In genomic region chr13:54758045-54758755, GRCm38 (mm10) we compare ENCODE assay signal across 8 mouse cellular contexts. TPM values are rescaled to one million over a fixed set of nuclear protein-coding genes. Genes with fewer than 3 reads are reported as not detected.
A peak's percentile ranks its signal among the peaks of the same experiment; 100 is the strongest.
DNase-seq lines count a peak whose midpoint lies in the region; ATAC-seq and TF ChIP-seq lines count a peak whose summit lies in the region.

No protein-coding gene starts in this region.

- DNase-seq in A20 (ENCODE audit: low read depth, low spot score) = peak; percentile 91
- DNase-seq in heart, adult 9 months (ENCODE audit: low spot score in 2 of 2) = peak; percentile 20 to 57
- peak; percentile 43 to 71 for DNase-seq in kidney, adult 8-10 months
- peak; percentile 18 for DNase-seq in spleen, adult 12 weeks (ENCODE audit: low spot score)

- peaks cover 57% of the 10 kb centered on the region for H3K27me3 ChIP-seq in embryonic facial prominence, embryonic 15.5 days
- peaks cover 79% of the 10 kb centered on the region for H3K27me3 ChIP-seq in limb, embryonic 13.5 days
- H3K27me3 ChIP-seq in midbrain, embryonic 15.5 days (replicated peaks) = peaks cover 4% of the 10 kb centered on the region

- TF ChIP-seq CTCF in bone marrow macrophage, adult 2 months (IDR thresholded peaks at IDR 0.05; ENCODE audit: low read depth, low read length) = peak; percentile 1; the same call in 1 of the 2 replicates

- WGBS in embryonic facial prominence, embryonic 15.5 days = under 1% methylated on average over 43 of the region's 43 CpGs
- under 1% methylated on average over 43 of the region's 43 CpGs for WGBS in limb, embryonic 13.5 days
- WGBS in midbrain, embryonic 15.5 days = 0% methylated on average over 43 of the region's 43 CpGs

- H3K9ac ChIP-seq in embryonic facial prominence, embryonic 15.5 days = no peak overlapping the region
- no peak overlapping the region for H3K9ac ChIP-seq in limb, embryonic 13.5 days
- peak overlapping the region; percentile 53 for H3K9ac ChIP-seq in midbrain, embryonic 15.5 days

- no peak overlapping the region for H3K27ac ChIP-seq in bone marrow macrophage, adult 2 months (ENCODE audit: insufficient read depth, low read depth, low read length)
- H3K27ac ChIP-seq in embryonic facial prominence, embryonic 15.5 days (replicated peaks) = no peak overlapping the region
- no peak overlapping the region for H3K27ac ChIP-seq in limb, embryonic 13.5 days
- peak overlapping the region; percentile 95 for H3K27ac ChIP-seq in midbrain, embryonic 15.5 days

- no peaks in the 10 kb centered on the region for H3K36me3 ChIP-seq in embryonic facial prominence, embryonic 15.5 days
- H3K36me3 ChIP-seq in limb, embryonic 13.5 days = no peaks in the 10 kb centered on the region
- no peaks in the 10 kb centered on the region for H3K36me3 ChIP-seq in midbrain, embryonic 15.5 days (replicated peaks)

- ATAC-seq in embryonic facial prominence, embryonic 15.5 days (ENCODE audit: insufficient number of reproducible peaks, low FRiP score, low TSS enrichment, low read depth) = peak; percentile 78
- peak; percentile 80 for ATAC-seq in limb, embryonic 13.5 days (ENCODE audit: low FRiP score, low read depth)
- peak; percentile 84 for ATAC-seq in midbrain, embryonic 15.5 days (replicated peaks)

- H3K4me3 ChIP-seq in bone marrow macrophage, adult 2 months (ENCODE audit: insufficient read depth, low read length) = peak overlapping the region; percentile 42
- H3K4me3 ChIP-seq in embryonic facial prominence, embryonic 15.5 days (replicated peaks) = peak overlapping the region; percentile 40
- H3K4me3 ChIP-seq in limb, embryonic 13.5 days = peak overlapping the region; percentile 42
- H3K4me3 ChIP-seq in midbrain, embryonic 15.5 days = peak overlapping the region; percentile 47

- TF ChIP-seq POLR2A in bone marrow macrophage, adult 2 months (IDR thresholded peaks at IDR 0.05; ENCODE audit: borderline replicate concordance, low read depth, low read length) = no peak

- no peaks in the 10 kb centered on the region for H3K9me3 ChIP-seq in embryonic facial prominence, embryonic 15.5 days (replicated peaks)
- H3K9me3 ChIP-seq in limb, embryonic 13.5 days = no peaks in the 10 kb centered on the region
- no peaks in the 10 kb centered on the region for H3K9me3 ChIP-seq in midbrain, embryonic 15.5 days

- peak overlapping the region; percentile 59 for H3K4me2 ChIP-seq in embryonic facial prominence, embryonic 15.5 days (replicated peaks)
- H3K4me2 ChIP-seq in limb, embryonic 13.5 days (replicated peaks) = peak overlapping the region; percentile 70
- H3K4me2 ChIP-seq in midbrain, embryonic 15.5 days = peak overlapping the region; percentile 89

- H3K4me1 ChIP-seq in bone marrow macrophage, adult 2 months (ENCODE audit: control insufficient read depth, insufficient read depth, low read length) = no peaks in the 10 kb centered on the region; the same call in 1 of the 2 replicates
- peaks cover 20% of the 10 kb centered on the region for H3K4me1 ChIP-seq in embryonic facial prominence, embryonic 15.5 days
- H3K4me1 ChIP-seq in limb, embryonic 13.5 days = peaks cover 13% of the 10 kb centered on the region; the same call in 1 of the 2 replicates
- peaks cover 55% of the 10 kb centered on the region for H3K4me1 ChIP-seq in midbrain, embryonic 15.5 days

RNA-seq across cellular contexts. Expression of gene Sncb, which starts 8.2 kb away (rescaled TPM):
- polyA plus RNA-seq in bone marrow macrophage, adult 2 months (2012; ENCODE audit: insufficient read depth, insufficient read length, missing spikeins) = not detected in 2 replicates
- polyA plus RNA-seq in embryonic facial prominence, embryonic 15.5 days (2015; fragmentation: Nextera tagmentation; extraction: Ambion mirVana) = 0.28 TPM in 1 of 2 replicates, not detected in the other
- not detected in 2 replicates for polyA plus RNA-seq in limb, embryonic 13.5 days (2015; fragmentation: Nextera tagmentation; extraction: Ambion mirVana)
- polyA plus RNA-seq in midbrain, embryonic 15.5 days (2015; fragmentation: Nextera tagmentation; extraction: Ambion mirVana) = 56.0 and 56.4 TPM in 2 replicates

RNA-seq across cellular contexts. Expression of gene Gprin1, which starts 8.5 kb away (rescaled TPM):
- polyA plus RNA-seq in bone marrow macrophage, adult 2 months (2012; ENCODE audit: insufficient read depth, insufficient read length, missing spikeins) = not detected in 2 replicates
- polyA plus RNA-seq in embryonic facial prominence, embryonic 15.5 days (2015; fragmentation: Nextera tagmentation; extraction: Ambion mirVana) = 0.65 and 0.75 TPM in 2 replicates
- 0.15 and 0.20 TPM in 2 replicates for polyA plus RNA-seq in limb, embryonic 13.5 days (2015; fragmentation: Nextera tagmentation; extraction: Ambion mirVana)
- polyA plus RNA-seq in midbrain, embryonic 15.5 days (2015; fragmentation: Nextera tagmentation; extraction: Ambion mirVana) = 26.0 and 32.7 TPM in 2 replicates

RNA-seq across cellular contexts. Expression of gene Eif4e1b, which starts 25.6 kb away (rescaled TPM):
- not detected in 2 replicates for polyA plus RNA-seq in bone marrow macrophage, adult 2 months (2012; ENCODE audit: insufficient read depth, insufficient read length, missing spikeins)
- polyA plus RNA-seq in embryonic facial prominence, embryonic 15.5 days (2015; fragmentation: Nextera tagmentation; extraction: Ambion mirVana) = not detected in 2 replicates
- not detected in 2 replicates for polyA plus RNA-seq in limb, embryonic 13.5 days (2015; fragmentation: Nextera tagmentation; extraction: Ambion mirVana)
- not detected in 2 replicates for polyA plus RNA-seq in midbrain, embryonic 15.5 days (2015; fragmentation: Nextera tagmentation; extraction: Ambion mirVana)

RNA-seq across cellular contexts. Expression of gene Tspan17, which starts 31.0 kb away (rescaled TPM):
- polyA plus RNA-seq in bone marrow macrophage, adult 2 months (2012; ENCODE audit: insufficient read depth, insufficient read length, missing spikeins) = 52.0 and 67.7 TPM in 2 replicates
- polyA plus RNA-seq in embryonic facial prominence, embryonic 15.5 days (2015; fragmentation: Nextera tagmentation; extraction: Ambion mirVana) = 9.2 and 11.3 TPM in 2 replicates
- 4.7 and 4.9 TPM in 2 replicates for polyA plus RNA-seq in limb, embryonic 13.5 days (2015; fragmentation: Nextera tagmentation; extraction: Ambion mirVana)
- 49.3 and 54.0 TPM in 2 replicates for polyA plus RNA-seq in midbrain, embryonic 15.5 days (2015; fragmentation: Nextera tagmentation; extraction: Ambion mirVana)

RNA-seq across cellular contexts. Expression of gene Cdhr2, which starts 56.9 kb away (rescaled TPM):
- polyA plus RNA-seq in bone marrow macrophage, adult 2 months (2012; ENCODE audit: insufficient read depth, insufficient read length, missing spikeins) = not detected in 2 replicates
- 0.05 TPM in 1 of 2 replicates, not detected in the other for polyA plus RNA-seq in embryonic facial prominence, embryonic 15.5 days (2015; fragmentation: Nextera tagmentation; extraction: Ambion mirVana)
- 0.05 TPM in 2 replicates for polyA plus RNA-seq in limb, embryonic 13.5 days (2015; fragmentation: Nextera tagmentation; extraction: Ambion mirVana)
- 0.15 and 0.30 TPM in 2 replicates for polyA plus RNA-seq in midbrain, embryonic 15.5 days (2015; fragmentation: Nextera tagmentation; extraction: Ambion mirVana)

Comparison
In these comparisons a context has a peak if more than half of its experiments do, and no peak if none do; other contexts are left out.
1. DNase-seq: peak in every context shown above with its lines; median percentile 91 in A20; 57 in kidney, adult 8-10 months; 38 in heart, adult 9 months; 18 in spleen, adult 12 weeks.
2. RNA of gene Sncb, which starts 8.2 kb away (polyA plus RNA-seq): 56.0 to 56.4 TPM in midbrain, embryonic 15.5 days; 0.28 TPM in embryonic facial prominence, embryonic 15.5 days, not detected in bone marrow macrophage, adult 2 months and not detected in limb, embryonic 13.5 days; every median in the first group is over 10 times any median in the second.
3. RNA of gene Gprin1, which starts 8.5 kb away (polyA plus RNA-seq): 26.0 to 32.7 TPM in midbrain, embryonic 15.5 days; 0.65 to 0.75 TPM in embryonic facial prominence, embryonic 15.5 days, 0.15 to 0.20 TPM in limb, embryonic 13.5 days and not detected in bone marrow macrophage, adult 2 months; every median in the first group is over 10 times any median in the second.
4. Peak in every context shown above with its lines, with median percentiles within 50 percentile points of each other: H3K4me3 ChIP-seq, ATAC-seq and H3K4me2 ChIP-seq.